21 mouse cellular contexts compared by ENCODE assay signal in the genomic region with DNA sequence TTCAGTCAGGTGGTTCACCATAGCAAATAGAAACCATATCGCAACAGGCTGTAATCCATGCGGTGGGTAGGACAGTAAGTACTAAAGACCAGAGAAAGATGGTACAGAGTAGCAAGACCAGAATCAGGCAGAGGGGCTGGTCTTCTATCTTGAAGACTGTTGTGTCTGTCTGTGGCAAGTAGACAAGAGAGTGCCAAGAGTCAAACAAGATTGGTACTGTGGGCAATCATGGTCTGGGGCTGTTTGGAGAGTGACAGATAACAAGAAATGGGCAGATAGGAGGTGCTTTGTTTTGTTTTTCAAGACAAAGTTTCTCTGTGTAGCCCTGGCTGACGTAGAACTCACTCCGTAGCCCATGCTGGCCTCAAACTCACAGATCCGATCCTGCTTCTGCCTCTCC. TPM values are rescaled to one million over a fixed set of nuclear protein-coding genes. Genes with fewer than 3 reads are reported as not detected.
"Had no signal": no experiment of that assay in that cellular context is flagged by ENCODE, and none has a peak within 500 bp of the region (broad histone marks: within the 10 kb centered on the region; RNA-seq: fewer than 3 reads in every experiment).

No protein-coding gene starts in this region.

- H3K27me3 ChIP-seq: liver, embryonic 13.5 days; midbrain, embryonic 13.5 days; midbrain, embryonic 15.5 days; neural tube, embryonic 12.5 days had no signal

- H3K27ac ChIP-seq: liver, embryonic 13.5 days; macrophage; midbrain, embryonic 13.5 days; midbrain, embryonic 15.5 days; neural tube, embryonic 12.5 days had no signal

- H3K4me3 ChIP-seq: liver, embryonic 13.5 days; midbrain, embryonic 13.5 days; midbrain, embryonic 15.5 days; neural tube, embryonic 12.5 days had no signal

- H3K9ac ChIP-seq: liver, embryonic 13.5 days; lung, embryonic 14.5 days; midbrain, embryonic 13.5 days; midbrain, embryonic 15.5 days; neural tube, embryonic 12.5 days had no signal

- H3K36me3 ChIP-seq: liver, embryonic 13.5 days; midbrain, embryonic 15.5 days; neural tube, embryonic 12.5 days had no signal

- ATAC-seq: midbrain, embryonic 13.5 days; midbrain, embryonic 15.5 days had no signal

- H3K4me2 ChIP-seq: liver, embryonic 13.5 days; lung, embryonic 14.5 days; midbrain, embryonic 11.5 days; midbrain, embryonic 13.5 days; midbrain, embryonic 15.5 days; neural tube, embryonic 12.5 days had no signal

- DNase-seq: liver, embryonic 13.5 days; lung, adult 18-20 months; lung, embryonic 14.5 days; lung, postnatal 10 days; lung, postnatal 36 days; right cerebral cortex, postnatal 14 days; thymus, adult 18-20 months; thymus, postnatal 14 days; thymus, postnatal 36 days had no signal

- H3K9me3 ChIP-seq: liver, embryonic 13.5 days; midbrain, embryonic 13.5 days; midbrain, embryonic 15.5 days; neural tube, embryonic 12.5 days had no signal

RNA-seq across cellular contexts. Expression of gene Gm20671, which starts 45.3 kb away (rescaled TPM):
- polyA plus RNA-seq: liver, embryonic 13.5 days; liver, embryonic 16.5 days; lung, embryonic 14.5 days; lung, embryonic 16.5 days; macrophage; midbrain, embryonic 11.5 days; midbrain, embryonic 13.5 days; midbrain, embryonic 15.5 days; midbrain, postnatal 0 days; neural tube, embryonic 12.5 days; neural tube, embryonic 14.5 days; stomach, embryonic 14.5 days; stomach, embryonic 16.5 days; thymus, postnatal 0 days had no signal
